Mouse (Mus musculus) midbrain, embryonic 16.5 days (tissue): ENCODE measurements around the gene Cd34. TPM values are rescaled to one million over a fixed set of nuclear protein-coding genes. Genes with fewer than 3 reads are reported as not detected.
A peak's percentile ranks its signal among the peaks of the same experiment; 100 is the strongest.

Source experiments
- ATAC-seq: fragments of 200-750 bp; cut with Nextera tagmentation; 2 replicates; pipeline ENCODE4 v1.8.0; 2017; ENCODE audit warnings: moderate TSS enrichment
- H3K27ac ChIP-seq: fragments of 300-500 bp; sonication (generic); 2 replicates; pipeline ENCODE4 v1.5.1; 2014; ENCODE audit warnings: mild to moderate bottlenecking, low read length, mixed read lengths
- H3K27me3 ChIP-seq: fragments of 300-500 bp; sonication (generic); 2 replicates; pipeline ENCODE4 v1.6.1; 2014; ENCODE audit warnings: low read depth, low read length, mixed read lengths; ENCODE audit not compliant: control insufficient read depth, insufficient read depth
- H3K36me3 ChIP-seq: fragments of 300-500 bp; sonication (generic); 2 replicates; pipeline ENCODE4 v1.6.1; 2014; ENCODE audit warnings: mild to moderate bottlenecking, low read length, moderate library complexity, mixed read lengths; ENCODE audit not compliant: control insufficient read depth, insufficient read depth
- H3K4me1 ChIP-seq: fragments of 300-500 bp; sonication (generic); 2 replicates; pipeline ENCODE4 v1.6.1; 2014; ENCODE audit warnings: mild to moderate bottlenecking, low read length, mixed read lengths; ENCODE audit not compliant: control insufficient read depth, insufficient read depth
- H3K4me2 ChIP-seq: fragments of 300-500 bp; sonication (generic); 2 replicates; pipeline ENCODE4 v1.6.1; 2014; ENCODE audit warnings: mild to moderate bottlenecking, low read length, mixed read lengths
- H3K4me3 ChIP-seq: fragments of 300-500 bp; sonication (generic); 2 replicates; pipeline ENCODE4 v1.5.1; 2014; ENCODE audit warnings: low read depth, mild to moderate bottlenecking, low read length, moderate library complexity, mixed read lengths
- H3K9ac ChIP-seq: fragments of 300-500 bp; sonication (generic); 2 replicates; pipeline ENCODE4 v1.6.1; 2014; ENCODE audit warnings: low read depth, low read length, mixed read lengths
- H3K9me3 ChIP-seq: fragments of 300-500 bp; sonication (generic); replicated peaks from 2 replicates; pipeline ENCODE4 v1.6.1; 2014; ENCODE audit warnings: mild to moderate bottlenecking, low read length, mixed read lengths; ENCODE audit not compliant: control insufficient read depth, poor library complexity, severe bottlenecking
- WGBS: fragments of 180-500 bp; shearing (Covaris S2); extraction: QIAGEN DNeasy Blood & Tissue Kit; methylation state at CpG from one replicate; pipeline ENCODE4 v1.1.7; 2014; 5-methylcytosine and 5-hydroxymethylcytosine counted together
- polyA plus RNA-seq: library from polyadenylated mRNA; unstranded; fragments of >200 nt; fragmentation: Nextera tagmentation; extraction: Ambion mirVana; gene quantifications from 2 replicates; pipeline ENCODE4 v1.2.1, GENCODE M21; 2015

Gene Cd34
- 22.5 and 28.3 TPM in 2 replicates for polyA plus RNA-seq

- Histone ChIP-seq H3K27ac (no peak within 1 kb of the TSS), H3K9me3 (no peaks in the 10 kb centered on the region), H3K9ac (peak within 1 kb of the TSS; percentile 39), H3K27me3 (0 out of 2 replicates have a peak, but pooled peaks cover 3% of the 10 kb centered on the region), H3K4me3 (peak within 1 kb of the TSS; percentile 39), H3K36me3 (no peaks in the 10 kb centered on the region), H3K4me1 (no peaks in the 10 kb centered on the region), H3K4me2 (peak within 1 kb of the TSS; percentile 66)
- ATAC-seq = peak; percentile 42; the same call in 1 of the 2 replicates
- WGBS = under 1% methylated on average over 26 of the region's 26 CpGs
Measured at GRCm38 (mm10) chr1:194938715-194939114, at the start of gene Cd34. TSS of gene Cd34 (plus strand) at chr1:194938819.

GRCm38 (mm10) chr1:194894513-194894912, 44.1 kb upstream of the Cd34 start:
- Histone ChIP-seq H3K27me3 (no peaks in the 10 kb centered on the region), H3K4me2 (no peak overlapping the region), H3K4me3 (no peak overlapping the region), H3K9me3 (no peaks in the 10 kb centered on the region), H3K4me1 (no peaks in the 10 kb centered on the region), H3K27ac (no peak overlapping the region), H3K36me3 (no peaks in the 10 kb centered on the region), H3K9ac (no peak overlapping the region)
- ATAC-seq = no peak
- 66% methylated on average over 1 of the region's 1 CpGs for WGBS

- ATAC-seq = no peak
- H3K4me1 ChIP-seq = no peaks in the 10 kb centered on the region
- no peak overlapping the region for H3K4me3 ChIP-seq
- H3K4me2 ChIP-seq = no peak overlapping the region
- H3K27ac ChIP-seq = no peak overlapping the region
- no peaks in the 10 kb centered on the region for H3K27me3 ChIP-seq
- no peaks in the 10 kb centered on the region for H3K9me3 ChIP-seq
- 86% methylated on average over 3 of the region's 3 CpGs for WGBS
- no peak overlapping the region for H3K9ac ChIP-seq
- no peaks in the 10 kb centered on the region for H3K36me3 ChIP-seq
Measured at GRCm38 (mm10) chr1:194895287-194895686, 43.3 kb upstream of the Cd34 start.

- H3K27me3 ChIP-seq = no peaks in the 10 kb centered on the region
- no peak overlapping the region for H3K27ac ChIP-seq
- no peak overlapping the region for H3K9ac ChIP-seq
- no peaks in the 10 kb centered on the region for H3K9me3 ChIP-seq
- no peak overlapping the region for H3K4me2 ChIP-seq
- H3K4me1 ChIP-seq = no peaks in the 10 kb centered on the region
- no peak overlapping the region for H3K4me3 ChIP-seq
- no peak for ATAC-seq
- no peaks in the 10 kb centered on the region for H3K36me3 ChIP-seq
Measured at GRCm38 (mm10) chr1:194901075-194901474, 37.5 kb upstream of the Cd34 start.

- no peaks in the 10 kb centered on the region for H3K36me3 ChIP-seq
- no peak overlapping the region for H3K4me2 ChIP-seq
- 74% methylated on average over 1 of the region's 1 CpGs for WGBS
- H3K9me3 ChIP-seq = no peaks in the 10 kb centered on the region
- no peak overlapping the region for H3K9ac ChIP-seq
- no peaks in the 10 kb centered on the region for H3K4me1 ChIP-seq
- ATAC-seq = no peak
- H3K4me3 ChIP-seq = no peak overlapping the region
- H3K27me3 ChIP-seq = no peaks in the 10 kb centered on the region
- no peak overlapping the region for H3K27ac ChIP-seq
Measured at GRCm38 (mm10) chr1:194901826-194902225, 36.8 kb upstream of the Cd34 start.

- Histone ChIP-seq H3K9me3 (no peaks in the 10 kb centered on the region), H3K27me3 (no peaks in the 10 kb centered on the region), H3K4me1 (no peaks in the 10 kb centered on the region), H3K27ac (no peak overlapping the region), H3K4me2 (no peak overlapping the region), H3K9ac (no peak overlapping the region), H3K4me3 (no peak overlapping the region), H3K36me3 (no peaks in the 10 kb centered on the region)
- no peak for ATAC-seq
Measured at GRCm38 (mm10) chr1:194908956-194909355, 29.7 kb upstream of the Cd34 start.

- no peaks in the 10 kb centered on the region for H3K27me3 ChIP-seq
- no peak overlapping the region for H3K4me2 ChIP-seq
- no peaks in the 10 kb centered on the region for H3K9me3 ChIP-seq
- no peaks in the 10 kb centered on the region for H3K4me1 ChIP-seq
- ATAC-seq = no peak
- H3K27ac ChIP-seq = no peak overlapping the region
- H3K36me3 ChIP-seq = no peaks in the 10 kb centered on the region
- WGBS = 53% methylated on average over 1 of the region's 1 CpGs
- no peak overlapping the region for H3K4me3 ChIP-seq
- H3K9ac ChIP-seq = no peak overlapping the region
Measured at GRCm38 (mm10) chr1:194925753-194926350, 12.8 kb upstream of the Cd34 start.

- Histone ChIP-seq H3K27me3 (no peaks in the 10 kb centered on the region), H3K4me1 (no peaks in the 10 kb centered on the region), H3K36me3 (no peaks in the 10 kb centered on the region), H3K27ac (no peak overlapping the region), H3K9ac (no peak overlapping the region), H3K4me2 (no peak overlapping the region), H3K4me3 (no peak overlapping the region), H3K9me3 (no peaks in the 10 kb centered on the region)
- ATAC-seq = no peak
- 69% methylated on average over 3 of the region's 3 CpGs for WGBS
Measured at GRCm38 (mm10) chr1:194927887-194928286, 10.7 kb upstream of the Cd34 start.

GRCm38 (mm10) chr1:194929275-194929971, 9.2 kb upstream of the Cd34 start:
- Histone ChIP-seq H3K9me3 (no peaks in the 10 kb centered on the region), H3K27ac (no peak overlapping the region), H3K9ac (no peak overlapping the region), H3K36me3 (no peaks in the 10 kb centered on the region), H3K4me1 (no peaks in the 10 kb centered on the region), H3K4me2 (no peak overlapping the region), H3K27me3 (no peaks in the 10 kb centered on the region), H3K4me3 (no peak overlapping the region)
- WGBS = 90% methylated on average over 2 of the region's 2 CpGs
- no peak for ATAC-seq
